Mouse (Mus musculus): ENCODE data around the gene Pls3.
"Not testable (repeated sequence)": the region's sequence is repeated elsewhere in the genome, so short reads cannot be mapped to it uniquely, and the experiment has no call there.

Pls3 gene

DNA sequence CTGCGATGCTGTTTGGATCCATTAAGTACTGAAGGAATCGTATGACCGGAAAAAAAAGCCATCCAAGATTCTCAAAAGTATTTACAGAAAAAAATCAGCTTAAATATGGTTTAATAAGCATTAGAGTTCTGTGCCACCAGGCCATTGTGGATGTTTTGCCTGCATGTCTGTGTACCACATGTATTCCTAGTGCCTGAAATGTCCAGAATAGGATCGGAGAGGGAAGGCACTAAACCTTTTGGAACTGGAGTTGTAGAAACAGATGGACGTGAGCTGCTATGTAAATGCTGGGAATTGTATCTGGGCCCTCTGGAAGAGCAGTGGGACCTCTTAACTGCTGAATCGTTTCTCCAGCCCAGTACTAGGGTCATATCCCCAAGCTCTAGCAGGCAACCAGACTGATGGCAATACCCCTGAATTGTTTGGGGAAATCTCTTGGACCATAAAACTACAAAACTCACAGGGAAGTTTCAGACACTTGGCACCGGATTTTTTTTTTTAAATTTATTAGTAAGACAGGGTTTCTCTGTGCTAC, 110.1 kb downstream of the Pls3 start:
- no peak for DNase-seq (ENCODE audit: low spot score)

DNA sequence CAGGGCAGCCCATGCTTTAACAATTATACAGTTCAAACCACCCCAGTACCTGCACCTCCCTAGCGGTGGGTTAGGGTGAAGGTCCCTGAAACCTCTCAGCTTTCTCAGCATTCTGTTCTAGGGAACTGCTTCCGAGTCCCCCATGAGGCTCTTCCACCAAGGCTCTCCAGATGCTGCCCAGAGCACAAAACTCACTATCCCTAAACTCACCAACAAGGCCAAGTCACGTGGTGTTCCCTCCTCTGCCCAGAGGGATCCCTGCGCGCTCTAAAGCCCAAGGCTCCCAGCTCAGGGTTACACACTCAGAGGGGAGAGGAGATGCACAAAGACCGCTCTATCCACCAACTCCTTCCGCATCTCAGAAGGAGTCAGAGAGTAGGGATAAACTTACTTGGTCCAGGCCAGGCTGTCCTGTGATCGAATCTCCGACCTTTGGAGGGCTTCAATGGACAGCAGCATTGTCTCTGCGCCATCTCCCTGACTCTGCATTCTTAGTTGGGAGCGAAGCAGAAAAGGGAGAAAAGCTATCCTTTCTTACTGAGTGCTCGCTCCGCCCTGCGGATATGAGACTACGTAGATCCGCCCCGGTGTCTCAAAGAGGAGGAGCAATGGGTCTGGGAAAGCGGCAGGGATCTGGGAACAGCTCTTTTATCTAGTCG, 110.7 kb downstream of the Pls3 start:
- peak; percentile 52 for DNase-seq (ENCODE audit: low spot score)

GRCm38 (mm10) chrX:75759461-75759860, 115.5 kb downstream of the Pls3 start:
- not testable (repeated sequence) for DNase-seq (ENCODE audit: low spot score)

- DNase-seq (ENCODE audit: low spot score): peak; percentile 79
Observed at GRCm38 (mm10) chrX:75759036-75759435, 115.9 kb downstream of the Pls3 start.

- DNase-seq (ENCODE audit: low spot score): peak; percentile 81
Observed at GRCm38 (mm10) chrX:75757966-75758365, 117.0 kb downstream of the Pls3 start.

- peak; percentile 41 for DNase-seq (ENCODE audit: low spot score)
Observed at GRCm38 (mm10) chrX:75754531-75754930, 120.5 kb downstream of the Pls3 start.

GRCm38 (mm10) chrX:75750126-75750725, 124.8 kb downstream of the Pls3 start:
- peak; percentile 56 for DNase-seq (ENCODE audit: low spot score)

DNA sequence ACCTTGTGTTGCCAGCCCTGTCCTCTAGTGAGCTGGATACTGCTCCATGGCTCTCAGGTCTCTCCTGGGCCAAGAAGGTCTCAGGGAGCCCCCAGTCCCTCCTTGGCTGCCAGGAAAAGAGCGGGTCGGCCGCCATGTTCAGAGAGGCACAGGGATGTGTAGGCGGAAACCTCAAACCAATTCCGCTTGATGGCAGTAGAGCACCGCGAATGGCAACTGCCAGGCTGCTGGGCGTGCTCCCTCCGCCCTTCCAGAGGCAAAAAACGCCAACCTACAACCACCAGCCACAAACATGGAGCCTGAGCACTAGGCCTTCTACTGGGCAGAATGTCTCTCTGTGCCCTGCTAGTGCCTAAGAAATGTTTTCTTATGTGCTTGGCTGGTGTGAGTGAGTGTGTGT, 125.7 kb downstream of the Pls3 start:
- DNase-seq (ENCODE audit: low spot score): peak; percentile 76

DNA sequence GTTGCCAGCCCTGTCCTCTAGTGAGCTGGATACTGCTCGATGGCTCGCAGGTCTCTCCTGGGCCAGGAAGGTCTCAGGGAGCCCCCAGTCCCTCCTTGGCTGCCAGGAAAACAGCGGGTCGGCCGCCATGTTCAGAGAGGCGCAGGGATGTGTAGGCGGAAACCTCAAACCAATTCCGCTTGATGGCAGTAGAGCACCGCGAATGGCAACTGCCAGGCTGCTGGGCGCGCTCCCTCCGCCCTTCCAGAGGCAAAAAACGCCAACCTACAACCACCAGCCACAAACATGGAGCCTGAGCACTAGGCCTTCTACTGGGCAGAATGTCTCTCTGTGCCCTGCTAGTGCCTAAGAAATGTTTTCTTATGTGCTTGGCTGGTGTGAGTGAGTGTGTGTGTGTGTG, 130.5 kb downstream of the Pls3 start:
- DNase-seq (ENCODE audit: low spot score): peak; percentile 84

DNA sequence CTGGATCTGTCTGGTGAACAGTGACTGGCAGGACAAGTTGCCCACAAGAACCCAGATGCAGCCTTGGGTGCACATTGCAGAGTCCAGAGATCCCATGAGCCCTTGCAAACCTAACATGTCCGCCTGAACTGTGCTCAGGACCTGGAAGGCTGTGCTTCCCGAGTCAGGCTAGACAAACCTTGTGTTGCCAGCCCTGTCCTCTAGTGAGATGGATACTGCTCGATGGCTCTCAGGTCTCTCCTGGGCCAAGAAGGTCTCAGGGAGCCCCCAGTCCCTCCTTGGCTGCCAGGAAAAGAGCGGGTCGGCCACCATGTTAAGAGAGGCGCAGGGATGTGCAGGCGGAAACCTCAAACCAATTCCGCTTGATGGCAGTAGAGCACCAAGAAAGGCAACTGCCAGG, 135.5 kb downstream of the Pls3 start:
- not testable (repeated sequence) for DNase-seq (ENCODE audit: low spot score)
